Mouse (Mus musculus) forebrain, embryonic 10.5 days (tissue): Measurements from ENCODE around the gene Gm21976. TPM values are rescaled to one million over a fixed set of nuclear protein-coding genes. Genes with fewer than 3 reads are reported as not detected.

Experiments used
- DNase-seq: peaks from one replicate; pipeline ENCODE4 v3.0.0-alpha.2; 2017; ENCODE audit warnings: low spot score; ENCODE audit errors: extremely low spot score
- H3K27ac ChIP-seq: fragments of 300-500 bp; sonication (generic); 2 replicates; pipeline ENCODE4 v1.5.1; 2016; ENCODE audit warnings: mild to moderate bottlenecking
- H3K27me3 ChIP-seq: fragments of 300-500 bp; sonication (generic); 2 replicates; pipeline ENCODE4 v1.6.1; 2016; ENCODE audit warnings: mild to moderate bottlenecking; ENCODE audit not compliant: poor library complexity, severe bottlenecking
- H3K36me3 ChIP-seq: fragments of 300-500 bp; sonication (generic); replicated peaks from 2 replicates; pipeline ENCODE4 v1.6.1; 2016; ENCODE audit warnings: mild to moderate bottlenecking, moderate library complexity
- H3K4me1 ChIP-seq: fragments of 300-500 bp; sonication (generic); 2 replicates; pipeline ENCODE4 v1.6.1; 2016
- H3K4me3 ChIP-seq: fragments of 300-500 bp; sonication (generic); 2 replicates; pipeline ENCODE4 v1.5.1; 2016; ENCODE audit warnings: mild to moderate bottlenecking, moderate library complexity
- H3K9me3 ChIP-seq: fragments of 300-500 bp; sonication (generic); 2 replicates; pipeline ENCODE4 v1.6.1; 2016; ENCODE audit warnings: mild to moderate bottlenecking, moderate library complexity
- WGBS: fragments of 180-500 bp; shearing (Covaris S2); methylation state at CpG from one replicate; pipeline ENCODE4 v1.1.7; 2016; 5-methylcytosine and 5-hydroxymethylcytosine counted together
- polyA plus RNA-seq: library from polyadenylated mRNA; unstranded; fragments of >200 nt; fragmentation: Nextera tagmentation; extraction: Ambion mirVana; gene quantifications from 2 replicates; pipeline ENCODE4 v1.2.1, GENCODE M21; 2016

Gene Gm21976
- polyA plus RNA-seq, 1 experiment from 2014 or later: not detected

DNA sequence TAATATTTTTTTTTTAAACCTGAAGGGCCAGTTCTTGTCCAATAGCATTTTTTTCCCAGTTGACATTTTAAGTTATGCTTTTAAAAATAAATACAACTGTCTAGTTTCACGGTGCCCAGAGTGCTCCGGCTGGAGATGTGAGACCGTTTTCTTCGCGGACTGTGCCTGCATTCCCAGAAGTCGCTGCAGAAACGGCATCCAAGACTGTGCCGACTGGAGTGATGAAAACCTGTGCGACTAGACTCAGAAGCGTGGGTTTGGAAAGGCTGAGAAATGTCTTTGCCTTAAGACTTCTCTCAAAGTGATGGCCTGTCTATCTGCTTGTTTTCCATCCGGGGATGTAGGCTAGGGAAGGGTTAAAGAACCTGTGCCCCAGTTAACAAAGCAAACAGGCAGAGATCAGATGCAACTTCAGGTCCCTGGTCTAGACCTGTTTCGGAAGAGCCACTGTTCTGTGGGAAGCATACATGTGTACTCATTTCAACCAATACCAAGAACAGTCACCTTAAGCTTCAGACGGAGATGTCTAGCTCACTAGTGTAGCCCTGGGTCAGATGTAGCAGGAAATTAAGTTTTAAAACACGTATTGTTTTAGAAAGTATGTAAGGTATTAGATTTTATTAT lies 27.3 kb downstream of the Gm21976 start:
- Histone ChIP-seq H3K4me3 (no peak overlapping the region), H3K4me1 (no peaks in the 10 kb centered on the region), H3K27ac (no peak overlapping the region), H3K36me3 (peaks cover 46% of the 10 kb centered on the region), H3K27me3 (no peaks in the 10 kb centered on the region), H3K9me3 (no peaks in the 10 kb centered on the region)
- 65% methylated on average over 14 of the region's 14 CpGs for WGBS
- no peak for DNase-seq

GRCm38 (mm10) chr13:98308004-98308403 lies 28.3 kb downstream of the Gm21976 start:
- Histone ChIP-seq H3K27me3 (no peaks in the 10 kb centered on the region), H3K4me1 (no peaks in the 10 kb centered on the region), H3K9me3 (no peaks in the 10 kb centered on the region), H3K27ac (no peak overlapping the region), H3K4me3 (no peak overlapping the region), H3K36me3 (peaks cover 56% of the 10 kb centered on the region)
- no peak for DNase-seq
- WGBS: 92% methylated on average over 5 of the region's 5 CpGs

- peaks cover 63% of the 10 kb centered on the region for H3K36me3 ChIP-seq
- no peaks in the 10 kb centered on the region for H3K9me3 ChIP-seq
- 89% methylated on average over 4 of the region's 4 CpGs for WGBS
- no peak overlapping the region for H3K27ac ChIP-seq
- no peak overlapping the region for H3K4me3 ChIP-seq
- no peaks in the 10 kb centered on the region for H3K27me3 ChIP-seq
- no peak for DNase-seq
- H3K4me1 ChIP-seq: no peaks in the 10 kb centered on the region
Measured at GRCm38 (mm10) chr13:98308724-98309123, 29.0 kb downstream of the Gm21976 start.

DNA sequence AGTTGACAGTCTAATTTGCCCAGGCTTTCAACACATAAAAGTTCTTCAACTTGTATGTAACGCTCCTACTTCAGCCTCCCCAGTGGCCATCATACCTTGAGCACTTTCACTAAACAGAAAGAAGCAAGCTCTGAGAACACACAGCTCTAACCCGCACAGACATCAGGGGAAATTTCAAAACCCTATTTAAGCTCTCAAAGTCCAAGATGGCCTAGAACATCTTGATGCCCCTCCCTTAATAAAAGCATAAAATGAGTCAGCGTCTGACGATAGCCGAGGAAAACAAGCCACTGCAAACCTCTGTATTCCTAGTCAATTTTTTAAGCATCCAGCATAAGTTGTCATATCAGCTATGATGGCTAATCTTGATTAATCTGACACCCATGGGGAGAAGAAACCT lies 31.9 kb downstream of the Gm21976 start:
- peaks cover 75% of the 10 kb centered on the region for H3K36me3 ChIP-seq
- H3K27ac ChIP-seq: no peak overlapping the region
- WGBS: 95% methylated on average over 5 of the region's 5 CpGs
- H3K4me3 ChIP-seq: no peak overlapping the region
- no peak for DNase-seq
- peaks cover 15% of the 10 kb centered on the region for H3K4me1 ChIP-seq
- H3K27me3 ChIP-seq: no peaks in the 10 kb centered on the region
- H3K9me3 ChIP-seq: no peaks in the 10 kb centered on the region

GRCm38 (mm10) chr13:98313631-98314030 lies 33.9 kb downstream of the Gm21976 start:
- H3K36me3 ChIP-seq: peaks cover 64% of the 10 kb centered on the region
- H3K4me1 ChIP-seq: peaks cover 21% of the 10 kb centered on the region
- H3K9me3 ChIP-seq: no peaks in the 10 kb centered on the region
- no peak overlapping the region for H3K27ac ChIP-seq
- no peak overlapping the region for H3K4me3 ChIP-seq
- H3K27me3 ChIP-seq: no peaks in the 10 kb centered on the region
- no peak for DNase-seq
- 89% methylated on average over 7 of the region's 7 CpGs for WGBS

GRCm38 (mm10) chr13:98315124-98315523 lies 35.4 kb downstream of the Gm21976 start:
- Histone ChIP-seq H3K27me3 (no peaks in the 10 kb centered on the region), H3K4me1 (peaks cover 21% of the 10 kb centered on the region), H3K27ac (no peak overlapping the region), H3K9me3 (no peaks in the 10 kb centered on the region), H3K36me3 (peaks cover 51% of the 10 kb centered on the region), H3K4me3 (peak overlapping the region; percentile 100)
- 82% methylated on average over 4 of the region's 4 CpGs for WGBS
- no peak for DNase-seq

GRCm38 (mm10) chr13:98316140-98316479 lies 36.4 kb downstream of the Gm21976 start:
- no peak for DNase-seq
- Histone ChIP-seq H3K27me3 (no peaks in the 10 kb centered on the region), H3K27ac (peak overlapping the region; percentile 99), H3K4me3 (peak overlapping the region; percentile 100), H3K9me3 (no peaks in the 10 kb centered on the region), H3K4me1 (peaks cover 21% of the 10 kb centered on the region), H3K36me3 (peaks cover 41% of the 10 kb centered on the region)
- 1% methylated on average over 17 of the region's 17 CpGs for WGBS

DNA sequence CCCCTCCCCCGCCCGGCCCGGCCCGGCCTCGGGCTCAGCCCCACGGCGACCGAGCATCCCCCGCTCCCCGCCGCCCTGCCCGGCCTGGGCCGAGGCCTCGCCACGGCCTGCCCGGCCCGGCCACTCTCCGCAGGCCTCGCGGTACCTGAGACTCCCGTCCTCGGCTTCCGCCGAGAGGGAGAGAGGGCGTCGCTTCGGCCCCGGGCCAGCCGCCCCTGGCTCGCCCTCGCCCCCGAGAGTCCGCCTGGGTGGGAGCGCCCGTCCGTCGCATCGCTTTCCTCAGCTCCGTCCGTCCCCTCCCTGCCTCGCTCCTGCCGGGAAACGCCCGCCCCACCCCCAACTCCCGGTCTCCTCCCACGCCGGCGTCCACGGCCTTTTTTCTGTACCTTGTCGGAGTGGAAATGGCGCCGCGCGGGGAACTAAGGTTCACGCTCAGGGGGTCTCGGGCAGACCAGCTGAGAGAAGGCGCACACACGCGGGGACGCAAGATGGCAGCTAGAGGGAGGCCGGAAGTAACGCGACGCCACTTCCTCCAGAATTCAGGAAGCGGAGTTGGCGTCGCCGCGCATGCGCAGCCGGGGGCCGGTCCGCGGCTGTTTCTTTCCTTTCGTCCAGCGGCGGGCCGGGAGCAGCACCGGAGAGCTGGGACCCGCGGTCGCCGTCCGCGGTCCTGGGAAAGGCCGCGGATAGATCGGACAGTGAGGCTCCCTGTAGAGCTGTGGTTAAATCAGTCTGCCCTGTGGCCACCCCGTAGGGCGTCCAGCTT lies 37.0 kb downstream of the Gm21976 start, which contains the start of gene Btf3:
TSS of gene Btf3 (minus strand) at position 527 of the 766 bp plus-strand sequence.
- WGBS: under 1% methylated on average over 89 of the region's 90 CpGs

GRCm38 (mm10) chr13:98317246-98317677 lies 37.6 kb downstream of the Gm21976 start:
- 3% methylated on average over 16 of the region's 16 CpGs for WGBS
- H3K27me3 ChIP-seq: no peaks in the 10 kb centered on the region
- H3K4me3 ChIP-seq: peak overlapping the region; percentile 100
- peaks cover 29% of the 10 kb centered on the region for H3K36me3 ChIP-seq
- peaks cover 21% of the 10 kb centered on the region for H3K4me1 ChIP-seq
- DNase-seq: no peak
- H3K9me3 ChIP-seq: no peaks in the 10 kb centered on the region
- H3K27ac ChIP-seq: peak overlapping the region; percentile 99

More for the DNA sequence above, 37.0 kb downstream of the Gm21976 start, which contains the start of gene Btf3:
- Histone ChIP-seq H3K9me3 (no peaks in the 10 kb centered on the region), H3K27me3 (no peaks in the 10 kb centered on the region), H3K4me1 (peaks cover 21% of the 10 kb centered on the region), H3K4me3 (peak within 1 kb of the TSS; percentile 100), H3K36me3 (peaks cover 35% of the 10 kb centered on the region), H3K27ac (peak within 1 kb of the TSS; percentile 99)
- peak; percentile 97 for DNase-seq

DNA sequence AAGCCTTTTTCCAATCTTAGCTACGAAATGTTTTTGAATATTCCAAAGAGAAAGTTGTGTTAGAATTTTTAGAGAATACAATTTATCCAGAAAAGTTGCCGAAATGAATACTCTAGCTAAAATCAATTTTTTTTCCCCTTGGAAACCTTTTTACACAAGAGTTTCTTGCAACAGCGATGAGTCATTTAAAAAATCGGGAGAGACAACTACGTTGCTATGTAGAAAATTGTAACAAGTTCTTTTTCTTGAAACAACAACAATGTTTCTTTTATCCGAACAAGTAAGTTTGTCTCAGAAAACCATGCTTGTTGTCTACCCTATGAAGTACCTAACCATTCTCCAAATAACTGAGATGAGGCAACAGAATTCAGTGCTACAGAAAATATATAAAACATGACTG lies 38.2 kb downstream of the Gm21976 start:
- Histone ChIP-seq H3K36me3 (peaks cover 23% of the 10 kb centered on the region), H3K27ac (no peak overlapping the region), H3K4me3 (peak overlapping the region; percentile 100), H3K4me1 (peaks cover 21% of the 10 kb centered on the region), H3K9me3 (no peaks in the 10 kb centered on the region), H3K27me3 (no peaks in the 10 kb centered on the region)
- DNase-seq: no peak
- 91% methylated on average over 6 of the region's 6 CpGs for WGBS

- no peak for DNase-seq
- Histone ChIP-seq H3K4me1 (no peaks in the 10 kb centered on the region), H3K27ac (no peak overlapping the region), H3K36me3 (no peaks in the 10 kb centered on the region), H3K27me3 (no peaks in the 10 kb centered on the region), H3K9me3 (no peaks in the 10 kb centered on the region), H3K4me3 (no peak overlapping the region)
- 85% methylated on average over 11 of the region's 11 CpGs for WGBS
Measured at GRCm38 (mm10) chr13:98325034-98325433, 45.3 kb downstream of the Gm21976 start.

- Histone ChIP-seq H3K9me3 (no peaks in the 10 kb centered on the region), H3K4me1 (no peaks in the 10 kb centered on the region), H3K36me3 (no peaks in the 10 kb centered on the region), H3K27ac (no peak overlapping the region), H3K4me3 (no peak overlapping the region), H3K27me3 (peaks cover 6% of the 10 kb centered on the region; the same call in 1 of the 2 replicates)
- 47% methylated on average over 2 of the region's 2 CpGs for WGBS
- no peak for DNase-seq
Measured at GRCm38 (mm10) chr13:98332106-98332505, 52.4 kb downstream of the Gm21976 start.

GRCm38 (mm10) chr13:98336205-98336604 lies 56.5 kb downstream of the Gm21976 start:
- Histone ChIP-seq H3K36me3 (no peaks in the 10 kb centered on the region), H3K9me3 (no peaks in the 10 kb centered on the region), H3K4me3 (no peak overlapping the region), H3K4me1 (no peaks in the 10 kb centered on the region), H3K27me3 (peaks cover 6% of the 10 kb centered on the region; the same call in 1 of the 2 replicates), H3K27ac (no peak overlapping the region)
- DNase-seq: no peak
- 90% methylated on average over 1 of the region's 1 CpGs for WGBS
